ENCODE assay signal across 18 mouse cellular contexts in genomic region chr9:35108066-35108465, GRCm38 (mm10). TPM values are rescaled to one million over a fixed set of nuclear protein-coding genes. Genes with fewer than 3 reads are reported as not detected.
DNase-seq lines count a peak whose midpoint lies in the region; ATAC-seq and TF ChIP-seq lines count a peak whose summit lies in the region.
"Had no signal": no experiment of that assay in that cellular context is flagged by ENCODE, and none has a peak within 500 bp of the region (broad histone marks: within the 10 kb centered on the region; RNA-seq: fewer than 3 reads in every experiment).

No protein-coding gene starts in this region.

- no peak overlapping the region for H3K4me2 ChIP-seq in forebrain, embryonic 15.5 days (replicated peaks)
- no peak overlapping the region for H3K4me2 ChIP-seq in intestine, postnatal 0 days (replicated peaks; ENCODE audit: low read depth)
- H3K4me2 ChIP-seq: forebrain, embryonic 12.5 days; heart, embryonic 12.5 days; midbrain, embryonic 13.5 days had no signal

- H3K27ac ChIP-seq in forebrain, embryonic 10.5 days = peak overlapping the region; percentile 48; the same call in 1 of the 2 replicates
- no peak overlapping the region for H3K27ac ChIP-seq in forebrain, embryonic 15.5 days (replicated peaks)
- H3K27ac ChIP-seq in left cerebral cortex, adult 2 months = peak overlapping the region; percentile 81
- 0 out of 2 replicates have a peak overlapping the region, but pooled peaks have one; percentile 9 for H3K27ac ChIP-seq in intestine, postnatal 0 days (ENCODE audit: low read depth, low read length)
- H3K27ac ChIP-seq: forebrain, embryonic 12.5 days; macrophage; midbrain, embryonic 13.5 days had no signal

- no peak overlapping the region for H3K4me3 ChIP-seq in forebrain, embryonic 10.5 days
- no peak overlapping the region for H3K4me3 ChIP-seq in forebrain, embryonic 15.5 days
- no peak overlapping the region for H3K4me3 ChIP-seq in left cerebral cortex, adult 2 months
- no peak overlapping the region for H3K4me3 ChIP-seq in intestine, postnatal 0 days (ENCODE audit: low read depth, low read length)
- H3K4me3 ChIP-seq: forebrain, embryonic 12.5 days; heart, embryonic 12.5 days; midbrain, embryonic 13.5 days had no signal

- H3K27me3 ChIP-seq in forebrain, embryonic 10.5 days (ENCODE audit: poor library complexity, severe bottlenecking) = no peaks in the 10 kb centered on the region
- H3K27me3 ChIP-seq in forebrain, embryonic 15.5 days = no peaks in the 10 kb centered on the region
- H3K27me3 ChIP-seq in intestine, postnatal 0 days (replicated peaks; ENCODE audit: control insufficient read depth, insufficient read depth, low read length) = no peaks in the 10 kb centered on the region
- H3K27me3 ChIP-seq: forebrain, embryonic 12.5 days; heart, embryonic 12.5 days; midbrain, embryonic 13.5 days had no signal

- H3K9ac ChIP-seq in forebrain, embryonic 15.5 days (replicated peaks) = no peak overlapping the region
- H3K9ac ChIP-seq in intestine, postnatal 0 days (ENCODE audit: low read depth, low read length) = no peak overlapping the region
- H3K9ac ChIP-seq: forebrain, embryonic 12.5 days; heart, embryonic 12.5 days; midbrain, embryonic 13.5 days had no signal

- 87% methylated on average over 3 of the region's 3 CpGs for WGBS in forebrain, embryonic 10.5 days
- WGBS in forebrain, embryonic 15.5 days = 82% methylated on average over 3 of the region's 3 CpGs
- 62% methylated on average over 3 of the region's 3 CpGs for WGBS in intestine, postnatal 0 days

- no peak for TF ChIP-seq CTCF in left cerebral cortex, adult 2 months (IDR thresholded peaks at IDR 0.05)
- TF ChIP-seq CTCF in intestine, postnatal 0 days (IDR thresholded peaks at IDR 0.05; ENCODE audit: low read depth) = no peak

- no peaks in the 10 kb centered on the region for H3K9me3 ChIP-seq in forebrain, embryonic 10.5 days
- no peaks in the 10 kb centered on the region for H3K9me3 ChIP-seq in forebrain, embryonic 15.5 days
- H3K9me3 ChIP-seq in intestine, postnatal 0 days (ENCODE audit: control insufficient read depth) = no peaks in the 10 kb centered on the region
- H3K9me3 ChIP-seq: forebrain, embryonic 12.5 days; heart, embryonic 12.5 days; midbrain, embryonic 13.5 days had no signal

- intact Hi-C loops in left cerebral cortex, adult 2 months (cut with DNase I) = no loop called here
- intact Hi-C loops in left cerebral cortex, postnatal 4 days (cut with DNase I) = no loop called here

- no peak for DNase-seq in forebrain, embryonic 10.5 days (ENCODE audit: extremely low spot score, low spot score)
- DNase-seq in left cerebral cortex, adult 2 months (ENCODE audit: extremely low spot score in 1 of 2, low spot score in 2 of 2) = no peak
- DNase-seq in left cerebral cortex, postnatal 4 days = no peak
- DNase-seq in cerebellum, postnatal 10 days = peak; percentile 23 to 38
- DNase-seq in frontal cortex, postnatal 14 days (ENCODE audit: low spot score in 2 of 2) = no peak
- no peak for DNase-seq in kidney, adult 8-10 months
- DNase-seq: gastrocnemius, postnatal 25 days; kidney, adult 11 months; kidney, postnatal 25 days; lung, adult 2 months; right cerebral cortex, postnatal 14 days; thymus, postnatal 14 days had no signal

- H3K4me1 ChIP-seq in forebrain, embryonic 10.5 days = peaks cover 56% of the 10 kb centered on the region
- peaks cover 20% of the 10 kb centered on the region for H3K4me1 ChIP-seq in forebrain, embryonic 15.5 days
- peaks cover 14% of the 10 kb centered on the region for H3K4me1 ChIP-seq in intestine, postnatal 0 days (replicated peaks; ENCODE audit: control insufficient read depth, insufficient read depth, low read length)

- no peak for ATAC-seq in forebrain, embryonic 15.5 days (replicated peaks)
- ATAC-seq in intestine, postnatal 0 days = no peak
- ATAC-seq: midbrain, embryonic 13.5 days had no signal

- no peaks in the 10 kb centered on the region for H3K36me3 ChIP-seq in forebrain, embryonic 10.5 days (replicated peaks)
- no peaks in the 10 kb centered on the region for H3K36me3 ChIP-seq in forebrain, embryonic 15.5 days
- H3K36me3 ChIP-seq in intestine, postnatal 0 days (ENCODE audit: control insufficient read depth, insufficient read depth) = no peaks in the 10 kb centered on the region
- H3K36me3 ChIP-seq: forebrain, embryonic 12.5 days; midbrain, embryonic 13.5 days had no signal

RNA-seq across cellular contexts. Expression of gene St3gal4, which starts 11.0 kb away (rescaled TPM):
- polyA plus RNA-seq in forebrain, embryonic 10.5 days (2016; fragmentation: Nextera tagmentation; extraction: Ambion mirVana) = 14.5 and 15.0 TPM in 2 replicates
- polyA plus RNA-seq in forebrain, embryonic 15.5 days (2015; fragmentation: Nextera tagmentation; extraction: Ambion mirVana) = 13.7 and 13.8 TPM in 2 replicates
- total RNA-seq in left cerebral cortex, adult 2 months (2021) = 10 to 100 TPM; 24.4 to 25.2 TPM
- total RNA-seq in left cerebral cortex, postnatal 4 days (2021) = 10 to 100 TPM; 19.0 to 22.6 TPM
- polyA plus RNA-seq in intestine, postnatal 0 days (2015; fragmentation: Nextera tagmentation; extraction: Ambion mirVana) = 242 and 257 TPM in 2 replicates

Comparison
In these comparisons a context has a peak if more than half of its experiments do, and no peak if none do; other contexts are left out.
1. DNase-seq: peak in cerebellum, postnatal 10 days (2 of 2); none in forebrain, embryonic 10.5 days (single experiment), left cerebral cortex, adult 2 months (0 of 2), left cerebral cortex, postnatal 4 days (single experiment), frontal cortex, postnatal 14 days (0 of 2) and kidney, adult 8-10 months (0 of 2).
2. RNA of gene St3gal4, which starts 11.0 kb away (polyA plus RNA-seq): 242 to 257 TPM in intestine, postnatal 0 days; 14.5 to 15.0 TPM in forebrain, embryonic 10.5 days and 13.7 to 13.8 TPM in forebrain, embryonic 15.5 days; every median in the first group is over 10 times any median in the second.